Mouse (Mus musculus): ENCODE measurements around the gene Gm49416. TPM values are rescaled to one million over a fixed set of nuclear protein-coding genes. Genes with fewer than 3 reads are reported as not detected.
"Not testable (repeated sequence)": the region's sequence is repeated elsewhere in the genome, so short reads cannot be mapped to it uniquely, and the experiment has no call there.

Gm49416 gene
- not detected for total RNA-seq (2021)
- long read RNA-seq, experiment 1, result 0 reads
- long read RNA-seq, experiment 2, partial matches to known transcripts, result 0 of 1 reads
- long read RNA-seq, experiment 2, other reads (novel, unspliced or antisense), result 1 of 1 reads

GRCm38 (mm10) chr19:8888511-8889385 is at the start of gene Gm49416, which contains the start of gene 1810009A15Rik:
Gene Gm49416, plus strand, starts transcription at chr19:8888926.
Gene 1810009A15Rik, plus strand, starts transcription at chr19:8888853.
- DNase-seq, result peak; percentile 96

DNA sequence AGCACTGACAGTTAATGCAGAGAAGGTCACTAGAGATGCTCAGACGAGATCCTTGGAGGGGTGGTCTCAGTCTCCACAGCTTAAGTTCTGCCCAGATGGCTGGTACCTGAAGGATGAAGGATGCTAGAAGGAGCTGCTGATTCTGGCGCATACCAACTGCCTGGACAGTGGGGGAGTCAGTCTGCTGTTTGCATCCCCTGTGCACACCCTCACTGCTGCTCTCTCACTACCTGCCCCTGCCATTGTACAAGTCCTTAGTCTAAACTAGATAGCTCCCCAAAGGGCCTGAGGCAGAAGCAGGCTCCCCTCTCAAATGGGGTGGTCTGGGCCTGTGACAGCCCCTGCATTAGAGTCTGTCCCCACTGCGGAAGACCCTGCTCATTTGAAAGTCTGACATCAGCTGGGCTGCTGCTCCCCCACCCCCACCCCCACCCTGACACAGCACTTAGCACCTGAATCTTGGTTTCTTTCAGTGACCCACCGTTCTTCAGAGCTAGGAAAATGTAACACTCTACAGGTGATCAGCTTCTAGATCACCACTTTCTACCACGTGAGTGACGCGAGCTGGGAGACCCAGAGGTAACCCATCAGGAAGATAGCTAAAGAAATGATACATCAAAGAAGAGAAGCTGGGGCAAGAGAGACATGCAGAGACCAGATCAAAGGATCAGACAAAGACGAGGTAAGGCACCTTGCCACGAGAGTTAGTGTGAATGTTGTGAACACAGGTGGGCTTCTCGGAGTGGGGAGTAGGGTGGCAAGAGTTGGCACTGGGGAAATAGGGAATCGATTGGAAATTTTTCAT is 49.4 kb upstream of the Gm49416 start, which contains the start of gene Gng3:
Gene Gng3, minus strand, starts transcription at position 92 of the 805 bp plus-strand sequence.
- DNase-seq, result no peak

GRCm38 (mm10) chr19:8839908-8840791 is 48.6 kb upstream of the Gm49416 start:
- peak; percentile 88 for DNase-seq

DNA sequence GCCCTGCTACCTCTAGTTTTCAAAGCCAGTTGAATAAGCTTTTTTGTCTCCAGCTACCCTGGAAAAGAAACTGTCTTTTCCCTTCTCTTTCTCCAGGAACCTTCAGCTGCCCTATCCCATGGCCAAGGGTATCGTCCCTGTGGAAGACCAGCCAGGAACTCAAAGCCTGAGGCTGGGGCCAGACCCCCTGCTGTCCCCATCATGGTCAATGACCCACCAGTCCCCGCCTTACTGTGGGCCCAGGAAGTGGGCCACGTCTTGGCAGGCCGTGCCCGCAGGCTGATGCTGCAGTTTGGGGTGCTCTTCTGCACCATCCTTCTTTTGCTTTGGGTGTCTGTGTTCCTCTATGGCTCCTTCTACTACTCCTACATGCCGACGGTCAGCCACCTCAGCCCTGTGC is 47.7 kb upstream of the Gm49416 start:
- no peak for DNase-seq

GRCm38 (mm10) chr19:8842961-8843360 is 45.8 kb upstream of the Gm49416 start:
- peak; percentile 41 for DNase-seq

DNA sequence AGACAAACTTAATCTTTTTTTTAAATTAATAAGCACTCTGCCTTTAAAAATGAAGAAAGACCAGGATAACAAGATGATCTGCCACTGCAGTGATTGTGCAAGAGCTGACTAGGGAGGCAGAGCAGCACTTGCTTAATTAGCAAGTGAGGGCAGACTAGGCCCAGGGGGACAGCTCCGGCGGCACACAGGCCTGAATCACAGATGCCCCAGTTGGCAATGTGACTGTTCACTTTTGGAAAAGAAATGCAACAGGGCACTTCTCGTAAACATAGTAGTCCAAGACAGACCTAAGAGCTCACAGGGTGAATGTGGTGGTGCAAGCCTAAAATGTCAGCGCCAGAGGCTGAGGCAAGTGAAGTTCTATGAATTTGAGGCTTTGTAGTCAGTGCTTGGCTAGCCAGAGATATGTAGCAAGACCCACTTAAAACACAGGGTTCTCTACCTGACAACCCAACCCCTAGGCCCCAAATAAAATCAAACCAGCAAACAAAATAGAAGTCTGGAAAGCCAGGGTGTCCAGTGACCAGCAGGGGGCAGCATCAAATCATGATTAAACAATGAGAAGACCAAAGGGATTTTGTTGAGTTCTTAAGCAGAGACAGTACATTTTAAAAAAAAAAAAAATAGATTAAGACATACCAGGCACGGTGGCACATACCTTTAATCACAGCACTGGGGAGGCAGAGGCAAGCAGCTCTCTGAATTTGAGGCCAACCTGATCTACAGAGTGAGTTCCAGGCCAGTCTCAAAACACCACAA is 44.2 kb upstream of the Gm49416 start:
- peak; percentile 88 for DNase-seq

DNA sequence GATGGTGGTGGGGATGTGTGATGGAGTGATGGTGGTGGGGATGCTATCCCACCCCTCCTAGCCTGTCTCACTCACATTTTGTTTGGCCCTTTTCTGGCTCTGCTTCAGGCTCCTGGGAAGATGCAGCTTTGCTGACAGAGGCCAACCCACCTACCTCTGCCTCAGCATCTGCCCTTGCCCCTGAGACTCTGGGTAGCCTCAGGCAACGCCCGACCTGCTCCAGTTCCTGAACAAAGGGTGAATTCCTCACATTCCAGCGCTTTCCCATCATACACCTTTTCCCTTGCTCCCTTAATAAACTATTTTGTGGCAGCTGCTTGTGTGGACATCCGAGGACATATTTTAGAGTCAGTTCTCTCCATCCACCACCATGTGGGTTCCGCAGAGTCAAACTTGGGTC is 40.4 kb upstream of the Gm49416 start:
- no peak for DNase-seq

GRCm38 (mm10) chr19:8850402-8850901 is 38.3 kb upstream of the Gm49416 start, which contains the start of gene Lrrn4cl:
Gene Lrrn4cl, plus strand, starts transcription at chr19:8850768.
- peak; percentile 43 for DNase-seq

DNA sequence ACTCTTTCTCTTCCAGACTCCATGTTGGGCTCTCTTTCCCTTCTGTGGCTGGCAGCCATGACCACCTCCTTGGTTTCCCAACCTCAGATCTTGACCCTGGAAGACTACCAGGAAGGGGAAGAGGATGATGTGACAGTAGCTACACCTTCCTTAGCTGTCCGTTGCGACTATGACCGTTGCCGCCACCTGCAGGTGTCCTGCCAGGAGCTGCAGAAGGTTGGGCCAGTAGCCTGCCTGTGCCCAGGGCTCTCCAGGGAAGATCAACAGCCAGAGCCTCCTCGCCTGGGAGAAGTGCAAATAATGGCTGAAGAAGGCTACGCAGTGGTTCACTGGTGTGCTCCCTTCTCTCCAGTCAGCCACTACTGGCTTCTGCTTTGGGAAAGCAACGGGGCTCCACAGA is 37.1 kb upstream of the Gm49416 start:
- peak; percentile 43 for DNase-seq

- DNase-seq, result peak; percentile 67
These were observed 36.3 kb upstream of the Gm49416 start for GRCm38 (mm10) chr19:8852236-8852928.

- no peak for DNase-seq
These were observed 35.6 kb upstream of the Gm49416 start for GRCm38 (mm10) chr19:8853117-8853516.

- peak; percentile 73 for DNase-seq
These were observed 31.0 kb upstream of the Gm49416 start for GRCm38 (mm10) chr19:8857689-8858088.

GRCm38 (mm10) chr19:8859018-8859417 is 29.7 kb upstream of the Gm49416 start:
- no peak for DNase-seq

- no peak for DNase-seq
These were observed 24.5 kb upstream of the Gm49416 start for GRCm38 (mm10) chr19:8864265-8864664.

- DNase-seq, result not testable (repeated sequence)
These were observed 18.3 kb upstream of the Gm49416 start for GRCm38 (mm10) chr19:8870381-8870780.

GRCm38 (mm10) chr19:8870838-8871237 is 17.9 kb upstream of the Gm49416 start:
- no peak for DNase-seq

DNA sequence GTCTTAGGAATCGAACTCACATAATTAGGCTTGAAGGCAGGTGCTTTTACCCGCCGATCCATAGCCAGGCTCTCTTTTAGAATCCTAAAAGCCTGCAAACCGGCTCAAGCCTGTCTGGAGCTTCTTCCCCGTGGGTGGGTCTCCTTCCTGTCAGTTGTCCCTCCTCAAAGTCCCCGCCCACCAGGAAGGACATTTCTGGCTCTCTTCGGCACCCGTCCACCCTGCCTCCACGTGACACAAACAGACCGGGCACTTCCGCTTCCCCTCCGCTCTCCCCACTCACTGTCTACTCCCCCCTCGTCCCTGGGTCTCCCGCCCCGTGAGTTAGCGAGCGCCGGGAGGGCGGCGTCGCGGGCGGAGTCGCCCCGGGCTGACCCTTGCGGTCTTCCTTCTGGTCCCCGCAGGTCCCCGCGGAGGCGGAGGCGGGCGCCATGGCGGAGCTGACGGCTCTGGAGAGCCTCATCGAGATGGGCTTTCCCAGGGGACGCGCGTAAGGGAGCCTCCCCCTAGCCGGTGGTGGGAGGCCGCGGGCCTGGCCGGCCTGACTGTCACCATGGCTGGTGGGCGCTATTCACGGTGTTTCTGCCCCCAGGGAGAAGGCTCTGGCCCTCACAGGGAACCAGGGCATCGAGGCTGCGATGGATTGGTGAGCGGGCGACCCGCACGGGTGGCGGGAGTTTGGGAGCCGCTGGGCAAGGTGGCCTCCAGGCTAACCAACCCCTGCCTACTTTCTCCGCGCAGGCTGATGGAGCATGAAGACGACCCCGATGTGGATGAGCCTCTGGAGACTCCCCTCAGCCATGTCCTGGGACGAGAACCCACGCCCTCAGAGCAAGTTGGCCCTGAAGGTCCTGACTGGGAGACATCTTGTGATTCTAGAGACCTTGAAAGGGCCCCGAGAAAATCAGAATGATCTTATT is 17.2 kb upstream of the Gm49416 start, which contains the start of gene Ubxn1:
Gene Ubxn1, plus strand, starts transcription at position 230 of the 920 bp plus-strand sequence.
- peak; percentile 97 for DNase-seq

DNA sequence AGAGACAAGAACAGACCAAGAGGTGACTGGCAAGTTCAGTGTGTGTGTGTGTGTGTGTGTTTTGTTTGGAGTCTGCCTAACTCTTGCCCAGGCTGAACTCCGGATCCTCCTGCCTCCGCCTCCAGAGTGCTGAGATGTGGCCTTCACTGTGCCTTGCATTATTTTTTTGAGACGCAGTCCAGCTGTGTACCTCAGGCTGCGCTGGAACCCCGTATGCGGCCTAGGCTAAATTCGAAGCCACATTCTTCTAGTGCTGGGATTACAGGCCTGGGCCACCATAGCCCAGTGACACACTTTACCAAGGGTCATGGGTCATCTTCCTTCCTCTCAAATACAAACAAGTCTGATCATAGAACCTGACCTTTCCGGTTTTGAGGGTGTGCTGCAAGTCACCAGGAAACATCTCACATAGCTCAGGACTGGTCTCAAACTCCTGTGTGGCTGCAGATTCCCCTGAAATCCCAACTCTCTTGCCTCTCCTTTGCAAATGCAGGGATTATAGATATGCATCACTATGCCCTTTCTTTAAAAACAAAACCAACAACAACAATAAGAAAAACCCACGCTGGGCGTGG is 16.4 kb upstream of the Gm49416 start:
- peak; percentile 27 for DNase-seq

Data from adrenal gland, postnatal 10 days (tissue).